Mouse (Mus musculus) cerebral cortex, adult 2 months (tissue): ENCODE results near the gene Fam166b.

ENCODE experiments used
- WGBS: fragments of 180-500 bp; shearing (Covaris S2); methylation state at CpG from one replicate; pipeline ENCODE4 v1.1.7; 2018; 5-methylcytosine and 5-hydroxymethylcytosine counted together

Fam166b gene

DNA sequence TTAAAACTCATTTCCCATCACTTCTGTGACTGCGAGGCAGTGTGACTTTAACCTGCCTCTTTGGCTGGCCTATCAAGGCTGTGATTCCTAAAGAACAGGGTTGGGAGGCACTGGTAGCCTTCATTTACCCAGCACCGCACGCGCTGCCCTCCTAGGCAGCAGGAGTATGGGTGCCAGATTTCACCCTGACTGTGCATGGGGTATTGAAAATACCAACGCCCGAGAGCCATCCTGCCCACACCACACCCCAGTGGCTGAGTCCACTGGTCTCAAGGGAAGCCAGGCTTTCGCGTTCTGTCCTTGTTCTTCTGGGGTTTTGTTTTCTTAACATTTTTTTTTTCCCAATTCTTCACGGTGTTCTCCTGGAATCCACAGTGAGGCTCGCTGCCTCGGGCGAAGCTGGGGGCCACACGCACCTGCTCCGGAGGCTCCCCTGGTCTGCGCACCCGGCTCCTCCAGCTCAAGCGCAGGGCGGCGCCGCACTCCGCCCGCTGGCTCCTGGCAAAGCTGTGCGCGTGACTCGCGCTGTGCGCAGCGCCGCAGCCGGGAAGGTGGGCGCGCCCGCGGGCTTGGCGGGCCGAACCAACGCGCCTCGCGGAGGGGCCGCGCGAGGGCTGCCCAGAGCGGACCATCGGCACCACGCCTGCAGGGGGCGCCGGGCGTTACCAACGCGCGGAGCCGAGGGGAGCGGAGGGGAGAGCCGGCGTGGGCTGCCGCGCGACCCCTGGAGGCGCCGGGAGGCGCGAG lies 47.4 kb downstream of the Fam166b start, which contains the start of gene Rusc2:
Gene Rusc2 (plus strand): TSS at position 572 of the 747 bp plus-strand sequence.
- 1% methylated on average over 62 of the region's 63 CpGs for WGBS

DNA sequence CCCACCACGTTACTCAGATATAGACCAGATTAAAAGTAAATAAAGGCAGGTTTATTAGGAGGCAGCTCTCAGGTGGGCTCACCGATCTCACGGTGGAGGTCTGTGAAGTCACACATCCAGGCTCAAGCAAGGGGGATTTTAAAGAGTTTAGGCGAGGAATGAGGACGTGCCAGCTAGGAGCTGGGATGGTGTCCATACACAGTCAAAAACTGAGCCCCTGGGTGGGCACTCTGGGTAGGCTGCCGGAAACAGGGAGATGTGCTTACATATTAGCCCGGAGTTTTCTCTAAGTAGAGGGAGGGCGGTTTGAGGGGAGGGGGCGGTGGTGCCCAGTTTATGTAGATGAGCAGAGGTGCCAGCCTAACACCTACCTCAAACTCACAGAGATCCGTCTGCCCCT lies 48.0 kb downstream of the Fam166b start:
- 31% methylated on average over 10 of the region's 10 CpGs for WGBS

DNA sequence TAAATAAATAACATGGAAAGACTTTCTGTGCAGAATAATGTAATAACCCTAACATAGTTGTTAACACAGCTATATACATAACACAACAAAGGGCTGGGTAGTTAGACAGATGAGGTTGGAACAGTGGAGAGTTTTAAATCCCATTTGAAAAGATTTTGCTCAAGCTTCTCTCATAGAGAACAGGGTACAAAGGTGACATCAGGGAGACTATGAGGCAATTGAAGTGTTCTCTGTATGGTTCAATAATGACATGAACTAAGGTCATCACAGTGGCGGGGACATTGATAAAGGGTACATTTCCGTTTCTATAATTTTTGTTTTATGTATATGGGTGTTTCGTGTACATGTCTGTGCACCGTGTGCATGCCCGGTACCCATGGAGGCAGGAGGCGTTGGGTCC lies 49.3 kb downstream of the Fam166b start:
- WGBS, result 91% methylated on average over 6 of the region's 6 CpGs
